Mouse (Mus musculus) liver, embryonic 14.5 days (tissue): ENCODE measurements around the gene Adamts17.

Source experiments
- CTCF ChIP-seq: IDR thresholded peaks from 2 replicates; pipeline ENCODE4 v1.5.1; 2016; ENCODE audit warnings: antibody characterized with exemption, low read depth, control low read depth
- EP300 ChIP-seq: IDR thresholded peaks from 2 replicates; pipeline ENCODE4 v1.6.1; 2016; ENCODE audit warnings: antibody characterized with exemption, low read depth

GRCm38 (mm10) chr7:66949006-66949405, 109.5 kb downstream of the Adamts17 start:
- TF ChIP-seq CTCF: no peak
- no peak for TF ChIP-seq EP300
